Mouse (Mus musculus) midbrain, embryonic 12.5 days (tissue): ENCODE measurements around the gene Cenpu. TPM values are rescaled to one million over a fixed set of nuclear protein-coding genes. Genes with fewer than 3 reads are reported as not detected.
A peak's percentile ranks its signal among the peaks of the same experiment; 100 is the strongest.

Experiments
- ATAC-seq: fragments of 200-750 bp; cut with Nextera tagmentation; 2 replicates; pipeline ENCODE4 v1.8.0; 2017; ENCODE audit warnings: low read depth, moderate TSS enrichment, moderate library complexity; ENCODE audit not compliant: low FRiP score
- H3K27ac ChIP-seq: fragments of 300-500 bp; sonication (generic); replicated peaks from 2 replicates; pipeline ENCODE4 v1.5.1; 2016; ENCODE audit warnings: mild to moderate bottlenecking
- H3K27me3 ChIP-seq: fragments of 300-500 bp; sonication (generic); 2 replicates; pipeline ENCODE4 v1.6.1; 2016; ENCODE audit warnings: mild to moderate bottlenecking
- H3K36me3 ChIP-seq: fragments of 300-500 bp; sonication (generic); 2 replicates; pipeline ENCODE4 v1.6.1; 2016
- H3K4me1 ChIP-seq: fragments of 300-500 bp; sonication (generic); 2 replicates; pipeline ENCODE4 v1.6.1; 2016
- H3K4me2 ChIP-seq: fragments of 300-500 bp; sonication (generic); replicated peaks from 2 replicates; pipeline ENCODE4 v1.6.1; 2016; ENCODE audit warnings: mild to moderate bottlenecking, moderate library complexity
- H3K4me3 ChIP-seq: fragments of 300-500 bp; sonication (generic); 2 replicates; pipeline ENCODE4 v1.5.1; 2016; ENCODE audit warnings: mild to moderate bottlenecking
- H3K9ac ChIP-seq: fragments of 300-500 bp; sonication (generic); replicated peaks from 2 replicates; pipeline ENCODE4 v1.6.1; 2016; ENCODE audit warnings: mild to moderate bottlenecking, moderate library complexity
- H3K9me3 ChIP-seq: fragments of 300-500 bp; sonication (generic); 2 replicates; pipeline ENCODE4 v1.6.1; 2016; ENCODE audit warnings: mild to moderate bottlenecking
- WGBS: fragments of 180-500 bp; shearing (Covaris S2); methylation state at CpG from one replicate; pipeline ENCODE4 v1.1.7; 2016; 5-methylcytosine and 5-hydroxymethylcytosine counted together
- polyA plus RNA-seq: library from polyadenylated mRNA; unstranded; fragments of >200 nt; fragmentation: Nextera tagmentation; extraction: Ambion mirVana; gene quantifications from 2 replicates; pipeline ENCODE4 v1.2.1, GENCODE M21; 2016

Cenpu gene
- polyA plus RNA-seq, 1 experiment from 2014 or later, result 22.2 TPM

- no peak overlapping the region for H3K9ac ChIP-seq
- H3K4me2 ChIP-seq, result no peak overlapping the region
- no peak overlapping the region for H3K27ac ChIP-seq
- ATAC-seq, result no peak
- 88% methylated on average over 1 of the region's 1 CpGs for WGBS
- no peaks in the 10 kb centered on the region for H3K9me3 ChIP-seq
- no peaks in the 10 kb centered on the region for H3K4me1 ChIP-seq
- H3K36me3 ChIP-seq, result 0 out of 2 replicates have a peak, but pooled peaks cover 3% of the 10 kb centered on the region
- H3K27me3 ChIP-seq, result no peaks in the 10 kb centered on the region
- no peak overlapping the region for H3K4me3 ChIP-seq
Observed at GRCm38 (mm10) chr8:46606930-46607329, 55.1 kb downstream of the Cenpu start.

- Histone ChIP-seq H3K9ac (no peak overlapping the region), H3K9me3 (no peaks in the 10 kb centered on the region), H3K4me3 (no peak overlapping the region), H3K4me1 (0 out of 2 replicates have a peak, but pooled peaks cover 2% of the 10 kb centered on the region), H3K36me3 (0 out of 2 replicates have a peak, but pooled peaks cover 3% of the 10 kb centered on the region), H3K27me3 (no peaks in the 10 kb centered on the region), H3K27ac (no peak overlapping the region), H3K4me2 (no peak overlapping the region)
- WGBS, result 90% methylated on average over 8 of the region's 8 CpGs
- no peak for ATAC-seq
Observed at GRCm38 (mm10) chr8:46611557-46611956, 59.7 kb downstream of the Cenpu start.

- H3K36me3 ChIP-seq, result 0 out of 2 replicates have a peak, but pooled peaks cover 3% of the 10 kb centered on the region
- H3K9ac ChIP-seq, result no peak overlapping the region
- 0 out of 2 replicates have a peak, but pooled peaks cover 3% of the 10 kb centered on the region for H3K4me1 ChIP-seq
- ATAC-seq, result no peak
- 84% methylated on average over 4 of the region's 4 CpGs for WGBS
- no peak overlapping the region for H3K4me2 ChIP-seq
- H3K27me3 ChIP-seq, result no peaks in the 10 kb centered on the region
- H3K27ac ChIP-seq, result no peak overlapping the region
- no peaks in the 10 kb centered on the region for H3K9me3 ChIP-seq
- no peak overlapping the region for H3K4me3 ChIP-seq
Observed at GRCm38 (mm10) chr8:46612913-46613312, 61.1 kb downstream of the Cenpu start.

GRCm38 (mm10) chr8:46613377-46613776 lies 61.5 kb downstream of the Cenpu start:
- Histone ChIP-seq H3K9ac (no peak overlapping the region), H3K4me3 (no peak overlapping the region), H3K4me2 (no peak overlapping the region), H3K27me3 (no peaks in the 10 kb centered on the region), H3K27ac (no peak overlapping the region), H3K9me3 (no peaks in the 10 kb centered on the region), H3K4me1 (peaks cover 5% of the 10 kb centered on the region), H3K36me3 (0 out of 2 replicates have a peak, but pooled peaks cover 3% of the 10 kb centered on the region)
- WGBS, result 76% methylated on average over 4 of the region's 4 CpGs
- ATAC-seq, result no peak

- WGBS, result 90% methylated on average over 8 of the region's 8 CpGs
- ATAC-seq, result no peak
- Histone ChIP-seq H3K9me3 (no peaks in the 10 kb centered on the region), H3K4me1 (peaks cover 20% of the 10 kb centered on the region), H3K27ac (no peak overlapping the region), H3K4me2 (no peak overlapping the region), H3K36me3 (no peaks in the 10 kb centered on the region), H3K4me3 (no peak overlapping the region), H3K27me3 (no peaks in the 10 kb centered on the region), H3K9ac (no peak overlapping the region)
Observed at GRCm38 (mm10) chr8:46615936-46616335, 64.1 kb downstream of the Cenpu start.

GRCm38 (mm10) chr8:46616879-46617689 lies 65.3 kb downstream of the Cenpu start, which contains the start of the genes Primpol and Casp3:
TSS of gene Primpol (minus strand) at chr8:46617212.
TSS of gene Casp3 (plus strand) at chr8:46617291.
- Histone ChIP-seq H3K36me3 (no peaks in the 10 kb centered on the region), H3K4me1 (peaks cover 20% of the 10 kb centered on the region), H3K4me3 (peak within 1 kb of the TSS; percentile 82), H3K27me3 (no peaks in the 10 kb centered on the region), H3K9ac (peak within 1 kb of the TSS; percentile 93), H3K27ac (peak within 1 kb of the TSS; percentile 91), H3K4me2 (peak within 1 kb of the TSS; percentile 96), H3K9me3 (no peaks in the 10 kb centered on the region)
- WGBS, result under 1% methylated on average over 54 of the region's 54 CpGs
- peak; percentile 97 for ATAC-seq

GRCm38 (mm10) chr8:46617690-46618620 lies 66.1 kb downstream of the Cenpu start:
- H3K9ac ChIP-seq, result peak overlapping the region; percentile 93
- peak overlapping the region; percentile 82 for H3K4me3 ChIP-seq
- no peaks in the 10 kb centered on the region for H3K36me3 ChIP-seq
- under 1% methylated on average over 38 of the region's 38 CpGs for WGBS
- H3K4me2 ChIP-seq, result peak overlapping the region; percentile 96
- peak overlapping the region; percentile 91 for H3K27ac ChIP-seq
- ATAC-seq, result no peak; the same call in 1 of the 2 replicates
- peaks cover 20% of the 10 kb centered on the region for H3K4me1 ChIP-seq
- H3K27me3 ChIP-seq, result no peaks in the 10 kb centered on the region
- H3K9me3 ChIP-seq, result no peaks in the 10 kb centered on the region

GRCm38 (mm10) chr8:46618639-46619320 lies 67.0 kb downstream of the Cenpu start:
- H3K36me3 ChIP-seq, result no peaks in the 10 kb centered on the region
- peak overlapping the region; percentile 96 for H3K4me2 ChIP-seq
- H3K9me3 ChIP-seq, result no peaks in the 10 kb centered on the region
- H3K9ac ChIP-seq, result peak overlapping the region; percentile 93
- ATAC-seq, result no peak
- peaks cover 20% of the 10 kb centered on the region for H3K4me1 ChIP-seq
- H3K27me3 ChIP-seq, result no peaks in the 10 kb centered on the region
- H3K4me3 ChIP-seq, result peak overlapping the region; percentile 82
- WGBS, result 3% methylated on average over 10 of the region's 10 CpGs
- H3K27ac ChIP-seq, result no peak overlapping the region; the same call in 1 of the 2 replicates

- H3K36me3 ChIP-seq, result no peaks in the 10 kb centered on the region
- H3K9me3 ChIP-seq, result no peaks in the 10 kb centered on the region
- ATAC-seq, result no peak
- H3K9ac ChIP-seq, result no peak overlapping the region
- no peaks in the 10 kb centered on the region for H3K27me3 ChIP-seq
- no peak overlapping the region for H3K4me3 ChIP-seq
- H3K4me2 ChIP-seq, result no peak overlapping the region
- 79% methylated on average over 9 of the region's 9 CpGs for WGBS
- peaks cover 17% of the 10 kb centered on the region for H3K4me1 ChIP-seq
- H3K27ac ChIP-seq, result no peak overlapping the region
Observed at GRCm38 (mm10) chr8:46622446-46623270, 70.8 kb downstream of the Cenpu start.

GRCm38 (mm10) chr8:46625166-46625565 lies 73.3 kb downstream of the Cenpu start:
- Histone ChIP-seq H3K9ac (no peak overlapping the region), H3K4me2 (no peak overlapping the region), H3K9me3 (no peaks in the 10 kb centered on the region), H3K36me3 (peaks cover 4% of the 10 kb centered on the region), H3K27ac (no peak overlapping the region), H3K4me1 (no peaks in the 10 kb centered on the region), H3K27me3 (no peaks in the 10 kb centered on the region), H3K4me3 (no peak overlapping the region)
- ATAC-seq, result no peak
- 91% methylated on average over 1 of the region's 1 CpGs for WGBS

- Histone ChIP-seq H3K27me3 (no peaks in the 10 kb centered on the region), H3K9ac (no peak overlapping the region), H3K4me3 (no peak overlapping the region), H3K4me2 (no peak overlapping the region), H3K27ac (no peak overlapping the region), H3K4me1 (no peaks in the 10 kb centered on the region), H3K9me3 (no peaks in the 10 kb centered on the region), H3K36me3 (peaks cover 16% of the 10 kb centered on the region)
- WGBS, result 97% methylated on average over 5 of the region's 5 CpGs
- no peak for ATAC-seq
Observed at GRCm38 (mm10) chr8:46626642-46627041, 74.8 kb downstream of the Cenpu start.
